Mouse (Mus musculus) liver, embryonic 14.5 days (tissue): ENCODE measurements around the gene Bmi1.

Experiments used
- CTCF ChIP-seq: IDR thresholded peaks from 2 replicates; pipeline ENCODE4 v1.5.1; 2016; ENCODE audit warnings: antibody characterized with exemption, low read depth, control low read depth
- EP300 ChIP-seq: IDR thresholded peaks from 2 replicates; pipeline ENCODE4 v1.6.1; 2016; ENCODE audit warnings: antibody characterized with exemption, low read depth

- TF ChIP-seq CTCF: no peak
- no peak for TF ChIP-seq EP300
Measured at GRCm38 (mm10) chr2:18710356-18710755, 33.5 kb downstream of the Bmi1 start.
